Mouse (Mus musculus) erythroblast, embryonic 14.5 days (primary cell): ENCODE data around the gene Irgm2. TPM values are rescaled to one million over a fixed set of nuclear protein-coding genes. Genes with fewer than 3 reads are reported as not detected.
"Not testable (repeated sequence)": the region's sequence is repeated elsewhere in the genome, so short reads cannot be mapped to it uniquely, and the experiment has no call there.

Experiments used
- H3K27me3 ChIP-seq: 2 replicates; pipeline ENCODE4 v1.6.1; 2012; ENCODE audit warnings: inconsistent platforms; ENCODE audit not compliant: control insufficient read depth
- H3K36me3 ChIP-seq: 2 replicates; pipeline ENCODE4 v1.6.1; 2012; ENCODE audit warnings: mild to moderate bottlenecking, inconsistent platforms; ENCODE audit not compliant: control insufficient read depth
- H3K4me1 ChIP-seq: 2 replicates; pipeline ENCODE4 v1.6.1; 2012; ENCODE audit warnings: inconsistent platforms; ENCODE audit not compliant: control insufficient read depth
- H3K4me3 ChIP-seq: replicated peaks from 2 replicates; pipeline ENCODE3; 2012; ENCODE audit warnings: moderate library complexity, mild to moderate bottlenecking, inconsistent platforms
- H3K9me3 ChIP-seq: 2 replicates; pipeline ENCODE4 v1.6.1; 2012; ENCODE audit warnings: low read length, inconsistent platforms, mixed read lengths; ENCODE audit not compliant: control insufficient read depth
- GATA1 ChIP-seq: IDR thresholded peaks from 2 replicates; pipeline ENCODE4 v1.6.1; 2012; ENCODE audit warnings: low read length, inconsistent platforms, mixed read lengths
- TAL1 ChIP-seq: IDR thresholded peaks from 3 replicates; pipeline ENCODE4 v1.6.1; 2012; ENCODE audit warnings: low read length, inconsistent platforms, mixed read lengths
- polyA plus RNA-seq: library from polyadenylated mRNA; stranded (reverse); fragments of >175 nt; gene quantifications from 2 replicates; pipeline ENCODE4 v1.2.3, GENCODE M21; 2012

Irgm2 gene
- polyA plus RNA-seq, 1 experiment: 0.98 TPM

GRCm38 (mm10) chr11:58211062-58211681, 11.8 kb downstream of the Irgm2 start:
- H3K36me3 ChIP-seq: peaks cover 67% of the 10 kb centered on the region
- 0 out of 2 replicates have a peak, but pooled peaks cover 2% of the 10 kb centered on the region for H3K9me3 ChIP-seq
- TF ChIP-seq TAL1: no peak
- TF ChIP-seq GATA1: no peak
- no peaks in the 10 kb centered on the region for H3K27me3 ChIP-seq
- H3K4me1 ChIP-seq: peaks cover 80% of the 10 kb centered on the region
- peak overlapping the region; percentile 25 for H3K4me3 ChIP-seq

DNA sequence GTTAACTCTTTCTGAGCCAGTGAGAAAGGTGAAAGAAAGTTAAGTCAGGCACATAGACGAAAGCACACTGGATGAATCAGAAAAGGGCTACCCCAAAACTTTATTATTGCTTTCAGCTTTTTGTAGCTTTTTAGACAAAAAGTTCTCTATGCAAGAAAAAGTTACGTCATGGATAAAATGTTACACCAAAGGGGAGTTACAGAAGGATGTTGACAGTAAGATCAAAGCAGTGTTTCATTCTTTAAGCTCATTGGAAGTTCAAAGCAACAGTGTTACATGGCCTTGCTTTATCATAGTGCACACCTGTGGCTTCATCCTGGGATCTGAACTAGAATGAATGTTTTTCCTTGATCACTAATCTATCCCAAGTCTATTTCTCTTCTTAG, 12.3 kb downstream of the Irgm2 start:
- H3K9me3 ChIP-seq: no peaks in the 10 kb centered on the region
- no peaks in the 10 kb centered on the region for H3K27me3 ChIP-seq
- H3K4me1 ChIP-seq: peaks cover 81% of the 10 kb centered on the region
- TF ChIP-seq TAL1: no peak
- no peak for TF ChIP-seq GATA1
- H3K4me3 ChIP-seq: peak overlapping the region; percentile 25
- peaks cover 67% of the 10 kb centered on the region for H3K36me3 ChIP-seq

GRCm38 (mm10) chr11:58213673-58214342, 14.4 kb downstream of the Irgm2 start:
- H3K27me3 ChIP-seq: no peaks in the 10 kb centered on the region
- H3K9me3 ChIP-seq: peaks cover 5% of the 10 kb centered on the region
- peak overlapping the region; percentile 88 for H3K4me3 ChIP-seq
- peaks cover 66% of the 10 kb centered on the region for H3K36me3 ChIP-seq
- peaks cover 87% of the 10 kb centered on the region for H3K4me1 ChIP-seq
- TF ChIP-seq TAL1: no peak
- TF ChIP-seq GATA1: no peak; the same call in 1 of the 2 replicates

- Histone ChIP-seq H3K4me1 (peaks cover 87% of the 10 kb centered on the region), H3K36me3 (peaks cover 66% of the 10 kb centered on the region), H3K27me3 (no peaks in the 10 kb centered on the region; the same call in 1 of the 2 replicates), H3K9me3 (peaks cover 12% of the 10 kb centered on the region), H3K4me3 (peak overlapping the region; percentile 88)
- no peak for TF ChIP-seq GATA1
- no peak for TF ChIP-seq TAL1
These were observed 15.1 kb downstream of the Irgm2 start for GRCm38 (mm10) chr11:58214391-58215048.

DNA sequence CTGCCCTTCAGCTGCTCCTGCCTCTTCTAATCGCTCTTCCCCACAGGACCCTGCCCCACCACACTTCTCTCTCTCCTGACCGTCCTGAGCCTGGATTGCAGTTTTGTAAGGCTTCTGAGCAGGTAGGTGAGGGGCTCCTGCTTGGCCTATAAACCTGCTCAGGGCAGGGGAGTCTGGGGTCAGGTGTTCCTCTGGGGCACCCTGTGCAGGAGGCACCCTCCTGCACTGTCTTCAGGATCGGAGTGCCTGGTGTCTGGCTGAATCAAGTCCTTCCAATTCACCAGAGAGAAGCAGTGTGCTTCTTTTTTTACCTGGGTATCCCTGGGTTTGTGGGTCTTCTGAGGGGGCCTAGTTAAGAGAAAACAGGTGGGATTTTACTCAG, 15.6 kb downstream of the Irgm2 start:
- Histone ChIP-seq H3K36me3 (peaks cover 68% of the 10 kb centered on the region), H3K4me3 (peak overlapping the region; percentile 69), H3K4me1 (peaks cover 87% of the 10 kb centered on the region), H3K9me3 (peaks cover 15% of the 10 kb centered on the region)
- not testable (repeated sequence) for H3K27me3 ChIP-seq

DNA sequence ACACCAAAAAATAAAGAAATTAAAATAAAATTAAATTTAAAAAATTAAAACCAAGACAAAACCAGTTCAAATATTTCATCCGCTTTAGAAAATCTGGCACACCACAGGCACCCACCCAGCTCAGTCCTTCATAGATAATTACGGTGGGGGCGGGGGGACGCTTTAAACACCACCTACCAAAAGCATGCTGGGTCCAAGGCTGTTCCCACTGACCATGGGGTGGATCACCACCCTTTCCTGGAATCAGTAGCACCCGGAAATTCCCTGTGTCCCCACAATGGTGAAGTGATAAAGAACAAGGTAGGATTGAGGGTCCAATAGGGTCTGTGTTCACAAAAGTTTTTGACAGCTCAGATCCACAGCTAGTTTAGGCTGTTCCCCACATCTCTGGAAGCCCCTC, 16.4 kb downstream of the Irgm2 start:
- peak overlapping the region; percentile 69 for H3K4me3 ChIP-seq

GRCm38 (mm10) chr11:58216823-58217222, 17.4 kb downstream of the Irgm2 start:
- Histone ChIP-seq H3K9me3 (peaks cover 16% of the 10 kb centered on the region), H3K36me3 (peaks cover 78% of the 10 kb centered on the region), H3K4me1 (peaks cover 87% of the 10 kb centered on the region), H3K27me3 (no peaks in the 10 kb centered on the region; the same call in 1 of the 2 replicates), H3K4me3 (peak overlapping the region; percentile 69)
- peak; percentile 64 for TF ChIP-seq TAL1
- peak; percentile 41; the same call in 1 of the 2 replicates for TF ChIP-seq GATA1

More for the DNA sequence above, 16.4 kb downstream of the Irgm2 start:
- TF ChIP-seq TAL1: no peak
- no peak for TF ChIP-seq GATA1
- Histone ChIP-seq H3K4me1 (peaks cover 87% of the 10 kb centered on the region), H3K27me3 (no peaks in the 10 kb centered on the region; the same call in 1 of the 2 replicates), H3K36me3 (peaks cover 72% of the 10 kb centered on the region), H3K9me3 (peaks cover 16% of the 10 kb centered on the region)

- no peaks in the 10 kb centered on the region; the same call in 1 of the 2 replicates for H3K27me3 ChIP-seq
- H3K36me3 ChIP-seq: peaks cover 50% of the 10 kb centered on the region
- H3K4me1 ChIP-seq: peaks cover 58% of the 10 kb centered on the region
- TF ChIP-seq GATA1 (no peak), TAL1 (no peak)
- no peak overlapping the region for H3K4me3 ChIP-seq
- peaks cover 12% of the 10 kb centered on the region for H3K9me3 ChIP-seq
These were observed 24.3 kb downstream of the Irgm2 start for GRCm38 (mm10) chr11:58223751-58224150.

DNA sequence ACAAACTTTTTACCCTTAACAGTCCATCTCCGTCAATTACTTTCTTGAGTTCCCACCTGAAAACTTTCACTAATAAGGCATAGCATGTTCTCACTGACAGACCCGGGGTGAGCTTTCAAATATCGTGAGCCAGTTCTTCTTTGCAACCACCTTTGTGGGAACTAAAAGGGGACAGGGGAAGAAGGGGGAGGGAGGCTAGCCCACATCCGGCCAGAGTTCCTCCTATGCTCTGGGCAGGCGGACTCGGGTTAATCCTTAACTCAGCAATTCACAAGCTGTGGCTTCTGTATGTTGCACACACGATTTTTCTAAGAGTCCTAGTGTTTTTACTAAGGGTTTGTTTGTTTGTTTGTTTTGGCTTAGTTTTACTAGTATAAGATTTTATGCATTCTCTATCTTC, 24.9 kb downstream of the Irgm2 start:
- Histone ChIP-seq H3K36me3 (peaks cover 44% of the 10 kb centered on the region), H3K4me1 (peaks cover 52% of the 10 kb centered on the region), H3K4me3 (no peak overlapping the region), H3K27me3 (no peaks in the 10 kb centered on the region; the same call in none of the 2 replicates), H3K9me3 (peaks cover 6% of the 10 kb centered on the region)
- TF ChIP-seq GATA1 (no peak), TAL1 (no peak)

GRCm38 (mm10) chr11:58224872-58225271, 25.5 kb downstream of the Irgm2 start:
- H3K4me3 ChIP-seq, H3K9me3 ChIP-seq, H3K27me3 ChIP-seq: not testable (repeated sequence)
- peaks cover 48% of the 10 kb centered on the region for H3K4me1 ChIP-seq
- peaks cover 39% of the 10 kb centered on the region for H3K36me3 ChIP-seq
